Comparison of ENCODE assay signal across 8 mouse cellular contexts in the genomic region with DNA sequence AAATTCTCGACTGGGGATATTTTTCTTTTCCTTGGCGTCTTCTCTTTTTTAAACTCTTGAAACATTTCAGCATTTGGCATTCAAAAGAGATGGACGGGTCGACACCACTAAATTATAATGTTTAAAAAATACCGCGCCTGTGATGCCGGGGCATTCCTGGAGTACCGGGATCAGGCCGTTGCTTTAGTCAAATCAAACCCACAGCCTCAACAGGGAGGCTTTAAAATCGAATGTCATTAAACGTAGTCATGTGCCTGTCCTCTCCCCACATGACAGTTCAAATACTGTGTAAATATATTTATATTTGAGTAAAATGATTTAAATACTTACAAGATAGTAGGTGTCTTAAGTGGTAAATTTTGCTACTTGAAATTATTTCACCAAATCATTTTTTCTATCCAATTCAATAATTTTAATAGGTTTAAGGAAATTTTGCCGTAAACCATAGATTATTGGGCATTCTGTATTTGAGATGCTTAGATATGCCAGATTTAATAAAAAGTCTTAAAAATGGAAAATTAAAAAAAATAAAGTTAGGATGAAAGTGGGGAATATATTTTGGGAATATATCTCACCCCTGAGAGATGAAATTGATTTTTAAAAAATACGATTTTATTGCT. TPM values are rescaled to one million over a fixed set of nuclear protein-coding genes. Genes with fewer than 3 reads are reported as not detected.
A peak's percentile ranks its signal among the peaks of the same experiment; 100 is the strongest.
DNase-seq lines count a peak whose midpoint lies in the region; ATAC-seq and TF ChIP-seq lines count a peak whose summit lies in the region.

No protein-coding gene starts in this region.

- no peak for ATAC-seq in heart, embryonic 13.5 days (ENCODE audit: extremely low read depth, insufficient number of reproducible peaks, low FRiP score, low TSS enrichment)
- ATAC-seq in liver, postnatal 0 days, result no peak

- WGBS in heart, embryonic 13.5 days, result 19% methylated on average over 13 of the region's 13 CpGs
- WGBS in hindbrain, embryonic 10.5 days, result 29% methylated on average over 13 of the region's 13 CpGs
- 13% methylated on average over 13 of the region's 13 CpGs for WGBS in liver, postnatal 0 days (ENCODE audit: insufficient replicate concordance)

- H3K9ac ChIP-seq in heart, embryonic 13.5 days, result peak overlapping the region; percentile 81
- H3K9ac ChIP-seq in ES-E14 (ENCODE audit: insufficient read depth, low read depth, low read length, poor library complexity, severe bottlenecking), result no peak overlapping the region
- peak overlapping the region; percentile 73 for H3K9ac ChIP-seq in liver, postnatal 0 days (replicated peaks)

- no peaks in the 10 kb centered on the region for H3K27me3 ChIP-seq in heart, embryonic 13.5 days (replicated peaks)
- H3K27me3 ChIP-seq in hindbrain, embryonic 10.5 days (ENCODE audit: insufficient read depth, poor library complexity, severe bottlenecking), result peaks cover 33% of the 10 kb centered on the region
- peaks cover 6% of the 10 kb centered on the region; the same call in 1 of the 2 replicates for H3K27me3 ChIP-seq in liver, postnatal 0 days (ENCODE audit: insufficient read depth, low read length)

- no peak overlapping the region for H3K27ac ChIP-seq in heart, embryonic 13.5 days (replicated peaks)
- no peak overlapping the region for H3K27ac ChIP-seq in ES-E14 (ENCODE audit: insufficient read depth, low read depth, low read length, poor library complexity, severe bottlenecking)
- no peak overlapping the region for H3K27ac ChIP-seq in hindbrain, embryonic 10.5 days
- peak overlapping the region; percentile 93 for H3K27ac ChIP-seq in liver, postnatal 0 days (ENCODE audit: low read depth)

- H3K4me2 ChIP-seq in heart, embryonic 13.5 days, result peak overlapping the region; percentile 75
- peak overlapping the region; percentile 76 for H3K4me2 ChIP-seq in liver, postnatal 0 days (ENCODE audit: low read depth, low read length)

- no peaks in the 10 kb centered on the region for H3K36me3 ChIP-seq in heart, embryonic 13.5 days
- no peaks in the 10 kb centered on the region for H3K36me3 ChIP-seq in ES-E14 (ENCODE audit: control insufficient read depth, insufficient read depth, low read length, poor library complexity, severe bottlenecking)
- H3K36me3 ChIP-seq in hindbrain, embryonic 10.5 days, result no peaks in the 10 kb centered on the region
- H3K36me3 ChIP-seq in liver, postnatal 0 days (replicated peaks; ENCODE audit: insufficient read depth, low read length), result no peaks in the 10 kb centered on the region

- TF ChIP-seq CTCF in liver, postnatal 0 days (IDR thresholded peaks at IDR 0.05; ENCODE audit: low read depth), result no peak

- no peak for DNase-seq in heart, adult 18-20 months
- no peak for DNase-seq in ES-E14 (ENCODE audit: low read depth, low spot score)
- DNase-seq in hindbrain, embryonic 10.5 days (ENCODE audit: low spot score), result no peak
- DNase-seq in liver, postnatal 0 days, result no peak
- no peak for DNase-seq in cerebellum, postnatal 10 days
- no peak for DNase-seq in testis, postnatal 14 days (ENCODE audit: low spot score)
- no peak for DNase-seq in left cerebral cortex, postnatal 25 days (ENCODE audit: low spot score in 2 of 2)

- intact Hi-C loops in left cerebral cortex, postnatal 25 days (cut with DNase I), result no loop called here

- peak overlapping the region; percentile 64 for H3K4me3 ChIP-seq in heart, embryonic 13.5 days
- peak overlapping the region; percentile 74 to 90; a peak in 3 of 4 replicates for H3K4me3 ChIP-seq in ES-E14 (ENCODE audit: insufficient read depth in 1 of 2, low read depth in 1 of 2, low read length in 2 of 2, poor library complexity in 1 of 2, severe bottlenecking in 1 of 2)
- peak overlapping the region; percentile 73 for H3K4me3 ChIP-seq in hindbrain, embryonic 10.5 days
- H3K4me3 ChIP-seq in liver, postnatal 0 days (ENCODE audit: low read depth, low read length), result peak overlapping the region; percentile 65

- in situ Hi-C loops in ES-E14 (cut with MboI; ENCODE audit: low sequenced_read_pairs in 2 of 2, unreplicated experiment in 2 of 2), result no loop called here

- TF ChIP-seq EP300 in liver, postnatal 0 days (IDR thresholded peaks at IDR 0.05; ENCODE audit: low read depth), result no peak

- peaks cover 9% of the 10 kb centered on the region for H3K4me1 ChIP-seq in heart, embryonic 13.5 days
- peaks cover 5% of the 10 kb centered on the region in 2 experiments for H3K4me1 ChIP-seq in ES-E14 (ENCODE audit: control insufficient read depth in 2 of 2, insufficient read depth in 2 of 2, low read length in 2 of 2, poor library complexity in 1 of 2)
- peaks cover 17% of the 10 kb centered on the region for H3K4me1 ChIP-seq in hindbrain, embryonic 10.5 days (replicated peaks)
- H3K4me1 ChIP-seq in liver, postnatal 0 days (ENCODE audit: insufficient read depth), result peaks cover 4% of the 10 kb centered on the region; the same call in 1 of the 2 replicates

- no peaks in the 10 kb centered on the region for H3K9me3 ChIP-seq in heart, embryonic 13.5 days
- H3K9me3 ChIP-seq in ES-E14 (ENCODE audit: control insufficient read depth, insufficient read depth, low read depth, low read length), result no peaks in the 10 kb centered on the region
- no peaks in the 10 kb centered on the region for H3K9me3 ChIP-seq in hindbrain, embryonic 10.5 days
- H3K9me3 ChIP-seq in liver, postnatal 0 days (ENCODE audit: low read length), result no peaks in the 10 kb centered on the region

TF ChIP-seq in ES-E14, 5 proteins besides CTCF, POLR2A, EP300 and RAD21:
- TF ChIP-seq ZC3H11A (IDR thresholded peaks at IDR 0.05; ENCODE audit: borderline replicate concordance, low read depth, low read length) (no peak), ZNF384 (IDR thresholded peaks at IDR 0.05; ENCODE audit: low read depth, low read length) (no peak), HCFC1 (IDR thresholded peaks at IDR 0.05; ENCODE audit: borderline replicate concordance, insufficient read depth, low read length) (no peak), MAFK (IDR thresholded peaks at IDR 0.05; ENCODE audit: insufficient read depth, low read depth, low read length) (no peak), CHD2 (IDR thresholded peaks at IDR 0.05; ENCODE audit: low read depth, low read length) (no peak)
TF ChIP-seq in ES-E14: peak in this region for 0.

RNA-seq across cellular contexts. Expression of a gene that starts 1.1 kb away (rescaled TPM):
- polyA plus RNA-seq in heart, embryonic 13.5 days (2015; fragmentation: Nextera tagmentation; extraction: Ambion mirVana), result 6.3 and 6.5 TPM in 2 replicates
- total RNA-seq in heart, adult 18-20 months (2021), result 10 to 100 TPM; 16.1 to 21.1 TPM
- total RNA-seq in ES-E14 (2012; rRNA removed), result 13.3 and 22.3 TPM in 2 replicates
- polyA plus RNA-seq in hindbrain, embryonic 10.5 days (2016; fragmentation: Nextera tagmentation; extraction: Ambion mirVana), result 3.3 and 4.8 TPM in 2 replicates
- polyA plus RNA-seq in liver, postnatal 0 days (2015; fragmentation: Nextera tagmentation; extraction: Ambion mirVana), result 6.0 and 6.8 TPM in 2 replicates
- total RNA-seq in left cerebral cortex, postnatal 25 days (2021), result 1 to 10 TPM; 2.8 to 3.9 TPM

RNA-seq across cellular contexts. Expression of a gene that starts 53.0 kb away (rescaled TPM):
- polyA plus RNA-seq in heart, embryonic 13.5 days (2015; fragmentation: Nextera tagmentation; extraction: Ambion mirVana), result 0.52 and 0.65 TPM in 2 replicates
- under 1 TPM; 0.25 to 0.39 TPM for total RNA-seq in heart, adult 18-20 months (2021)
- total RNA-seq in ES-E14 (2012; rRNA removed), result 0.58 and 0.76 TPM in 2 replicates
- 0.09 and 0.29 TPM in 2 replicates for polyA plus RNA-seq in hindbrain, embryonic 10.5 days (2016; fragmentation: Nextera tagmentation; extraction: Ambion mirVana)
- 0.12 and 0.19 TPM in 2 replicates for polyA plus RNA-seq in liver, postnatal 0 days (2015; fragmentation: Nextera tagmentation; extraction: Ambion mirVana)
- 100 to 1,000 TPM; 169 to 177 TPM for total RNA-seq in left cerebral cortex, postnatal 25 days (2021)

Comparison
In these comparisons a context has a peak if more than half of its experiments do, and no peak if none do; other contexts are left out.
1. RNA of a gene that starts 53.0 kb away (total RNA-seq): 169 to 177 TPM in left cerebral cortex, postnatal 25 days; 0.58 to 0.76 TPM in ES-E14 and 0.25 to 0.39 TPM in heart, adult 18-20 months; every median in the first group is over 10 times any median in the second.
2. Peak in every context shown above with its lines, with median percentiles within 50 percentile points of each other: H3K4me3 ChIP-seq.